Mouse (Mus musculus) forebrain, postnatal 0 days (tissue): ENCODE data around the gene Grpel1. TPM values are rescaled to one million over a fixed set of nuclear protein-coding genes. Genes with fewer than 3 reads are reported as not detected.

Source experiments
- ATAC-seq: fragments of 200-750 bp; cut with Nextera tagmentation; 2 replicates; pipeline ENCODE4 v1.8.0; 2017; ENCODE audit warnings: mild to moderate bottlenecking, moderate library complexity
- DNase-seq: peaks from one replicate; pipeline ENCODE4 v3.0.0-alpha.2; 2015
- H3K27ac ChIP-seq: fragments of 300-500 bp; sonication (generic); 2 replicates; pipeline ENCODE4 v1.5.1; 2014; ENCODE audit warnings: low read depth, mild to moderate bottlenecking, antibody characterized with exemption, low read length, moderate library complexity, mixed read lengths
- H3K27me3 ChIP-seq: fragments of 300-500 bp; sonication (generic); 2 replicates; pipeline ENCODE4 v1.6.1; 2014; ENCODE audit warnings: mild to moderate bottlenecking, low read length, mixed read lengths; ENCODE audit not compliant: insufficient read depth
- H3K36me3 ChIP-seq: fragments of 300-500 bp; sonication (generic); 2 replicates; pipeline ENCODE4 v1.6.1; 2014; ENCODE audit warnings: mild to moderate bottlenecking, moderate library complexity; ENCODE audit not compliant: insufficient read depth
- H3K4me1 ChIP-seq: fragments of 300-500 bp; sonication (generic); 2 replicates; pipeline ENCODE4 v1.6.1; 2014; ENCODE audit warnings: antibody characterized with exemption; ENCODE audit not compliant: insufficient read depth
- H3K4me2 ChIP-seq: fragments of 300-500 bp; sonication (generic); 2 replicates; pipeline ENCODE4 v1.6.1; 2014; ENCODE audit warnings: low read depth, mild to moderate bottlenecking, moderate library complexity
- H3K4me3 ChIP-seq: fragments of 300-500 bp; sonication (generic); 2 replicates; pipeline ENCODE4 v1.5.1; 2014; ENCODE audit warnings: low read depth, low read length, mixed read lengths
- H3K9ac ChIP-seq: fragments of 300-500 bp; sonication (generic); 2 replicates; pipeline ENCODE4 v1.6.1; 2014; ENCODE audit warnings: mild to moderate bottlenecking
- H3K9me3 ChIP-seq: fragments of 300-500 bp; sonication (generic); 2 replicates; pipeline ENCODE4 v1.6.1; 2016; ENCODE audit warnings: low read length
- CTCF ChIP-seq: sonication (generic); IDR thresholded peaks from 2 replicates; pipeline ENCODE4 v1.5.1; 2016; ENCODE audit warnings: antibody characterized with exemption, control low read depth, low read depth
- WGBS: fragments of 180-500 bp; shearing (Covaris S2); extraction: QIAGEN DNeasy Blood & Tissue Kit; methylation state at CpG from one replicate; pipeline ENCODE4 v1.1.7; 2014; 5-methylcytosine and 5-hydroxymethylcytosine counted together
- polyA plus RNA-seq: library from polyadenylated mRNA; unstranded; fragments of >200 nt; fragmentation: Nextera tagmentation; extraction: Ambion mirVana; gene quantifications from 2 replicates; pipeline ENCODE4 v1.2.1, GENCODE M21; 2015
- total RNA-seq: library from RNA; depleted of rRNA; stranded (reverse); fragments of >200 nt; gene quantifications from 2 replicates; pipeline ENCODE4 v1.2.3, GENCODE M21; 2014

The Grpel1 gene
- total and polyA plus RNA-seq, 2 experiments from 2014 or later, result 19.1 to 42.0 TPM

DNA sequence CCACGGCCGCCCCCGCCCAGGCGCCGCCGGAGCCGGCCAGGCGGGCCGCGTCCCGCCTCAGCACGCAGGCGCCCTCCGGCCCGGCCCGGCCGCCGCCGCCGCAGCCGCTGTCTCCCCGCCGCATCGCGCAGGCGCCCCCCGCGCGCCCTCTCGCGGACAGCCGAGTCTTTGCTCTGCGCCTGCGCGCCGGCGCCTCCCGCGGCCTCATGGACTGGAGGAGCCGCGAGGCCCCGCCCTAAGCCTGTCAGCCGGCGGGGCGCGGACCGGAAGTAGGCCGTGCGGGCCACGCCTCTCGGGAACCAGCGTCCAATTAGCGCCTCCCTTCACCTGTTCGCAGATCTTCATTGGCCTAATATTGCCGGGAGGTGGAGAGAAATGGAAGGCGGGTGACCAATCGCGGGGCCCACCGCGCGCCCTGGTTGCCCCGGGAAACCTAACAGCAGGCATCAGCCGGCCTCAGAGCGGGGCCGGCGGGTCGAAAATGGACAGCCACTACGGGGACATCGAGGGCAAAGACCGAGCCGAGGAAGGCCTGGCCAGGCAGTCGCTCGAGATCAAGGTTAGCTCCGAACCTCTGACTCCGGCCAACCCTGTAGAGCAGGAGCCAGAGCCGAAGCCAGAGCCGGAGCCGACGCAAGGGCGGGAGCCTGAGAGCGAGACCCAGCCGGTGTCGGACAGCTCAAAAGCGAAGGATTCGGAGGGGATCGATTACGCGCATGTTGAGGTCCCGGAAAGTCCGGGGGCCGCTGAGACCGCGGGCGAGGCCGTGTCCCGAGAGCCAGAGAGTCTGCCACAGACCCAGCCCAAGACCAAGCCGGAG, 19.6 kb downstream of the Grpel1 start, which contains the start of the genes Tada2b and Ccdc96:
Gene Tada2b, minus strand, starts transcription at position 115 of the 820 bp plus-strand sequence.
Gene Ccdc96, plus strand, starts transcription at position 418 of the 820 bp plus-strand sequence.
- peak; percentile 67 for TF ChIP-seq CTCF
- Histone ChIP-seq H3K4me2 (peak within 1 kb of the TSS; percentile 94), H3K36me3 (no peaks in the 10 kb centered on the region), H3K4me3 (peak within 1 kb of the TSS; percentile 72), H3K9ac (peak within 1 kb of the TSS; percentile 67), H3K4me1 (peaks cover 21% of the 10 kb centered on the region), H3K27me3 (no peaks in the 10 kb centered on the region), H3K9me3 (no peaks in the 10 kb centered on the region), H3K27ac (peak within 1 kb of the TSS; percentile 77)
- peak; percentile 98 for ATAC-seq
- WGBS, result under 1% methylated on average over 84 of the region's 97 CpGs
- peak; percentile 99 for DNase-seq

DNA sequence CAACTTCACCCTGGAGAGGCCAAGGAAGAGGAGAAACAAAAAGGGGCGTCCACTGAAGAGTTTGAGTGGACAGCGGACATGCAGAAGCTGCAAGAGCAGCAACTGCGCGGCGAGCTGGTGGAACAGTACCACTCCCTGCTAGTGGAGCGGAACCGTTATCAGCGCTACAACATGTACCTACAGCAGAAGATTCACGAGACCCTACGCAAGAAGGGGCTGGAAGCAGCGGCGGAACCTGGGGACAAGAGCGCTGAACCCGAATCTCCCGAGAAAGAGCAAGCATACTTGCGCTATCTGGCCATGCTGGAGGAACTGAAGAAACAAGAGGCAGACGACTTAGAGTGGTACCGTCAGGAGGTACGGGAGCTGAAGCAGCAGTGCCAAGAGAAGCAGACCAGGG, 20.5 kb downstream of the Grpel1 start:
- WGBS, result 53% methylated on average over 19 of the region's 19 CpGs
- no peaks in the 10 kb centered on the region for H3K36me3 ChIP-seq
- H3K27me3 ChIP-seq, result no peaks in the 10 kb centered on the region
- DNase-seq (no peak), ATAC-seq (no peak)
- no peak overlapping the region for H3K27ac ChIP-seq
- H3K9me3 ChIP-seq, result no peaks in the 10 kb centered on the region
- H3K9ac ChIP-seq, result no peak overlapping the region
- TF ChIP-seq CTCF, result no peak
- peak overlapping the region; percentile 94 for H3K4me2 ChIP-seq
- peaks cover 21% of the 10 kb centered on the region for H3K4me1 ChIP-seq
- peak overlapping the region; percentile 72; the same call in 1 of the 2 replicates for H3K4me3 ChIP-seq

DNA sequence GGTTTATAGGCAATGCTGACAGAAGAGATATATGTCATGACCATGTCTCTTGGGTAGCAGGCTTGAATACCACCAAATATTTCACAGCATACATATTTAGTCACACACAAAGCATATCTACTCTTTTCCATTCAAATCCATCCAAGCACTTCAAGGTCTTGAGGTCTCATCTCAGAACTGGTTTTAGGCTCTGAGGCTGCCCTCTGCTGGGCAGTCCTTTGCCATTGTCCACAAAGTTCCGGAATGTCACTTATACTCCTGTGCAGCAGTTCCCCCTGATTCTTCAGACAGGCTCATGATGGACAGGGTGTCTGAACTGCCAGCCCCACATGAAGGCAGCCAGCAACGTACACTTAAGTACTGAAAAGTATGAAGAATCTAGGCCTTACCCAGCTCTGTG, 24.4 kb downstream of the Grpel1 start:
- TF ChIP-seq CTCF, result peak; percentile 68
- 44% methylated on average over 2 of the region's 2 CpGs for WGBS

DNA sequence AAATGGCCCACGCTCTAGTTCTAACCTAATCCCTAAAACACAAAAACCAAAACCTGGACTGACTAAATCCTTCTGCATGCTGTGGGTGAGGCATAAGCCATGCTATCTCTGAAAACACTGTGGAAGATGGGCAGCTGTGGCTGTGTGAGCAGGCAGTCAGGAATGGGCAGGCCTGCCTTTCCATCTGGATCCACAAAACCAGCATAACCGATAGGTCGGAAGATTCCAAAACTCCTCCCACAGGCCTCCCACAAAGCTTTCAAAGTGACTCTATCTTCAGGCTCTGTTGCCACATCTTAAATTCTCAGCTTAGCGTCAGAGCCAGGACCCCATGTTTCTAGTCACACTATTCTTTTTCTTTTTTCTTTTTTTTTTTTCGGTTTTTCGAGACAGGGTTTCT, 29.1 kb downstream of the Grpel1 start:
- no peak for ATAC-seq
- no peak overlapping the region for H3K27ac ChIP-seq
- WGBS, result 83% methylated on average over 6 of the region's 6 CpGs
- H3K4me1 ChIP-seq, result no peaks in the 10 kb centered on the region
- H3K27me3 ChIP-seq, result no peaks in the 10 kb centered on the region
- H3K4me2 ChIP-seq, result no peak overlapping the region
- peaks cover 66% of the 10 kb centered on the region for H3K36me3 ChIP-seq
- no peak overlapping the region for H3K4me3 ChIP-seq
- H3K9ac ChIP-seq, result no peak overlapping the region
- no peaks in the 10 kb centered on the region for H3K9me3 ChIP-seq
- DNase-seq, result no peak
- TF ChIP-seq CTCF, result no peak

More for the DNA sequence above, 24.4 kb downstream of the Grpel1 start:
- ATAC-seq, result no peak
- no peak overlapping the region for H3K9ac ChIP-seq
- H3K27ac ChIP-seq, result no peak overlapping the region
- no peak overlapping the region for H3K4me3 ChIP-seq
- H3K9me3 ChIP-seq, result no peaks in the 10 kb centered on the region
- H3K27me3 ChIP-seq, result no peaks in the 10 kb centered on the region
- DNase-seq, result peak; percentile 38
- H3K4me1 ChIP-seq, result peaks cover 5% of the 10 kb centered on the region; the same call in 1 of the 2 replicates
- no peak overlapping the region for H3K4me2 ChIP-seq
- peaks cover 31% of the 10 kb centered on the region for H3K36me3 ChIP-seq

GRCm38 (mm10) chr5:36494709-36495108, 29.9 kb downstream of the Grpel1 start:
- Histone ChIP-seq H3K4me3 (no peak overlapping the region), H3K27ac (no peak overlapping the region), H3K4me2 (no peak overlapping the region), H3K9ac (no peak overlapping the region), H3K4me1 (no peaks in the 10 kb centered on the region), H3K36me3 (peaks cover 70% of the 10 kb centered on the region), H3K9me3 (no peaks in the 10 kb centered on the region), H3K27me3 (no peaks in the 10 kb centered on the region)
- ATAC-seq, result no peak
- TF ChIP-seq CTCF, result no peak
- no peak for DNase-seq
- 95% methylated on average over 9 of the region's 9 CpGs for WGBS

DNA sequence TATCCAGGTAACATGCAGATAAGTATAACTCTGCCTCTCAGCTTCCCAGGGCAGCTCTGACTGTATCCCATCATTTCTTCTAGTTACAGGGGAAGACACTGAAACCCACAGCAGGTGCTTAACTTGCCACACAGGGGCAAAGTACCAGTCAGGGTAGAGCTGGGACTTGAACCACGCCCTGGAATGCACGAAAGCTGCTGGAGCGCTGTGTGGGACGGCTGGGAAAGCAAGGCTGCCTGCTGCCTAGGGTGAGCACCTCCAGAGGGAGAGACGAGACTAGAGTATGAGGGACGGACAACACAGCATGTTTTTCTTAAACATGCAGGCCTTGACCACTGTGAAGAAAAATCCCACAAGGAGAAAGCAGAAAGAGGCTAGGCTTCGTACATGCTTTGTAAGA, 40.4 kb downstream of the Grpel1 start:
- Histone ChIP-seq H3K27me3 (no peaks in the 10 kb centered on the region), H3K4me3 (no peak overlapping the region), H3K9ac (no peak overlapping the region), H3K27ac (no peak overlapping the region), H3K36me3 (peaks cover 94% of the 10 kb centered on the region), H3K9me3 (no peaks in the 10 kb centered on the region), H3K4me1 (no peaks in the 10 kb centered on the region), H3K4me2 (no peak overlapping the region)
- no peak for TF ChIP-seq CTCF
- ATAC-seq, result no peak
- 90% methylated on average over 7 of the region's 7 CpGs for WGBS
- no peak for DNase-seq

DNA sequence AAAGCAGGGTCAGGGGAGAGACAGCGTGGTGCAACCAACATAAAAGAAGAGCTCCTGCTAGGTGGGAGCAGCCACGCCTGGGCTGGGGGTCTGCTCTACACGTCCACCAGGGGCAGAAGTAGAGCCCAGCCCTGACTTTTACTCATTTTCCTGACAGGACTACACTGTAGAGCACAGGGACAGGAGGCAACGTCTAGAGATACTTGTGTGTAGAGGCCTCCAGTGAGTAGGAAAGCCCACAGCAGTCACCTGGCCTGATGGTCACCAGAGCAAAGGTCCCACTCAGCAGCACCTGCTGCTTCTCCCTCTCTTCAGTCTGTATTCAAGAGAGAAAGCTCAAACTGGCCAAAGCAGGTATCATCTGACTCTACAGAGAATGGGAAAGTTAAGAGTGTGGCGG, 40.8 kb downstream of the Grpel1 start:
- no peak for TF ChIP-seq CTCF

More for the DNA sequence above, 40.8 kb downstream of the Grpel1 start:
- Histone ChIP-seq H3K4me2 (no peak overlapping the region), H3K4me3 (no peak overlapping the region), H3K9me3 (no peaks in the 10 kb centered on the region), H3K27me3 (no peaks in the 10 kb centered on the region), H3K4me1 (no peaks in the 10 kb centered on the region), H3K27ac (no peak overlapping the region), H3K36me3 (peaks cover 94% of the 10 kb centered on the region), H3K9ac (no peak overlapping the region)
- 66% methylated on average over 5 of the region's 5 CpGs for WGBS
- ATAC-seq (no peak), DNase-seq (no peak)
